Mouse (Mus musculus) cerebellum, adult 9-11 months (tissue): ENCODE results near the gene Ushbp1.
A peak's percentile ranks its signal among the peaks of the same experiment; 100 is the strongest.

ENCODE experiments used
- DNase-seq: peaks from one replicate; pipeline ENCODE4 v3.0.0; 2022

Ushbp1 gene

GRCm38 (mm10) chr8:71392871-71393270 is 2.7 kb downstream of the Ushbp1 start:
- peak; percentile 34 for DNase-seq

GRCm38 (mm10) chr8:71392391-71392790 is 3.2 kb downstream of the Ushbp1 start:
- peak; percentile 11 for DNase-seq

GRCm38 (mm10) chr8:71391696-71392095 is 3.9 kb downstream of the Ushbp1 start:
- peak; percentile 1 for DNase-seq

GRCm38 (mm10) chr8:71388267-71388666 is 7.3 kb downstream of the Ushbp1 start:
- no peak for DNase-seq

- peak; percentile 34 for DNase-seq
Observed at GRCm38 (mm10) chr8:71385212-71385835, 10.3 kb downstream of the Ushbp1 start.

- peak; percentile 38 for DNase-seq
Observed at GRCm38 (mm10) chr8:71383860-71384259, 11.7 kb downstream of the Ushbp1 start.

GRCm38 (mm10) chr8:71383396-71383795 is 12.2 kb downstream of the Ushbp1 start:
- DNase-seq = peak; percentile 55

- DNase-seq = peak; percentile 88
Observed at GRCm38 (mm10) chr8:71381971-71382961, 13.3 kb downstream of the Ushbp1 start.

GRCm38 (mm10) chr8:71381421-71381970 is 14.1 kb downstream of the Ushbp1 start, which contains the start of gene Nr2f6:
Gene Nr2f6, minus strand, starts transcription at chr8:71381960.
- DNase-seq = peak; percentile 77

GRCm38 (mm10) chr8:71380178-71381171 is 15.1 kb downstream of the Ushbp1 start:
- DNase-seq = peak; percentile 61

- DNase-seq = peak; percentile 57
Observed at GRCm38 (mm10) chr8:71379512-71380075, 16.0 kb downstream of the Ushbp1 start.

GRCm38 (mm10) chr8:71379008-71379407 is 16.6 kb downstream of the Ushbp1 start:
- DNase-seq = no peak

- DNase-seq = peak; percentile 65
Observed at GRCm38 (mm10) chr8:71376423-71377030, 19.1 kb downstream of the Ushbp1 start.

- peak; percentile 93 for DNase-seq
Observed at GRCm38 (mm10) chr8:71375581-71376422, 19.8 kb downstream of the Ushbp1 start.

- peak; percentile 64 for DNase-seq
Observed at GRCm38 (mm10) chr8:71374616-71375206, 20.9 kb downstream of the Ushbp1 start.

GRCm38 (mm10) chr8:71373000-71373399 is 22.6 kb downstream of the Ushbp1 start:
- peak; percentile 43 for DNase-seq

GRCm38 (mm10) chr8:71372427-71372826 is 23.2 kb downstream of the Ushbp1 start:
- DNase-seq = peak; percentile 69

- DNase-seq = peak; percentile 98
Observed at GRCm38 (mm10) chr8:71371236-71371848, 24.3 kb downstream of the Ushbp1 start, which contains the start of gene Ocel1. Gene Ocel1, plus strand, starts transcription at chr8:71371298.

GRCm38 (mm10) chr8:71370711-71371235 is 24.8 kb downstream of the Ushbp1 start:
- DNase-seq = peak; percentile 55
